Mouse (Mus musculus) left cerebral cortex, adult 9 months (tissue): ENCODE data around the gene Ccdc170.

ENCODE experiments used
- DNase-seq, 2 experiments: peaks; one replicate each; pipeline ENCODE4 v3.0.0; 2022; ENCODE audit warnings: low spot score in 2 of 2

Ccdc170 gene

DNA sequence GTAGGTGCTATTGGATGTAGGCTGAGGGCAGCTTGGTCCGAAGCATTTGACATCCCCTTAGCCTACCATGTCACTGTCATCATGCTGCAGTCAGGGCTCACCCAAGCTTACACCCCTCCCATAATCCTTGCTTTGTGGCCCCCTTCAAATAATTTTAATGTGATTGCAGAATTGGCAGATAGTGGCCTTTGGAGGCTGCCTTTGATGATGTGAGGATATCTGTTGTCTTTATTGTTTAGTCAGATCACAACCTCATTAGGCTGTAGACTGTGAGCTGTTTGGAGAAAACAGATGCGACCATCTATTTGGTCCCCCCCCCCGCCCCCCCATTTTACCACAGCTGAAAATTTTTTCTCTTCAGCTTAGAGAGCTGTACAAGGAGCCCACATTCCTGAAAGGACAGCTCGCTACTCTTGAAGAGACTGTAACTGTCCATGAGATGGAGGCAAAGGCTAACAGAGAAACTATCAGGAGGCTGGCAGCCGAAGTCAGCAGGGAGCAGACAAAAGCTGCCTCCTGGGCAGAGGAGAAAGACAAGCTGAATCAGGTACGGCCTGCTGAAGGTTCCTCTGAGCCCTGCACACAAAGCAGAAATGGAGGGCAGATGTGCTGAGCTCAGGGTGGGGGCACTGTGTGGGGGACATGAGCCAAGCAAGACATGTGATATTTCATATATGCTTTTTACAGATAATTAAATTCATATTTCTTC lies 38.2 kb downstream of the Ccdc170 start:
- DNase-seq, result no peak

DNA sequence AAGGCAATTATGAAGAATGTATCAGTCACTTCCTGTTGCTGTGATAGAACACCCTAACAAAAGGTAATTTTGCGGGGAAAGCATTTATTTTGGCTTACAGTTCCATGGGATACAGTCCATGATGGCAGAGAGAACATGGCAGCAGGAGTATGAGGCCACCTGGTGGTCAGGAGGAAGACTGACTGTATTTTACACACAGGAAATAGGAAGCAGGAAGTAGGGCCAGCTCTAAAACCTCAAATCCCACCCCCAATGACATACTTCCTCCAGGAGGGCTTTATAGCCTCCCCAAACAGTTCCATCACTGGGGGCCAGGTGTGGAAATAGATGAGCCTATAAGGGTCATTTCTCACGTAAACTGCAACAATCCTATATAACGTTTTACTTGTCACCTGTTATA lies 39.8 kb downstream of the Ccdc170 start:
- no peak for DNase-seq

DNA sequence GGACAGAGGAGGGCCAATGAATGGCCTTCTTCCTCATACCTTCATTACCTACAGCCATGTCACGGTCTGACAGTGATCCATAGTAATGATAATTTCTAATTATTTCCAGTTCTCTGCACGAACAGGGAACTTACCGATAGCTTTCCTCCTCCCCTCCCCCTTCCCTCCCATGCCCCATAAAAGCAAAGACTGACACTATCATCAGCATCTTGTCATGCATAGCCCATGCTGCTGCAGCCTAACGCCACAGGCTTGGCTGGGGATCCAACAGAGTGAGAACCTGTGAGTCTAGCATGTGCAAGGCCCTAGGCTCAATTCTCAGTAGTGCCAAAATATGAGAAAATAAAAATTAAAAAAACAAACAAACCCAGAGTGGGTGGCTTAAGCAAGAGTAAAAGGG lies 40.8 kb downstream of the Ccdc170 start:
- DNase-seq, result no peak

DNA sequence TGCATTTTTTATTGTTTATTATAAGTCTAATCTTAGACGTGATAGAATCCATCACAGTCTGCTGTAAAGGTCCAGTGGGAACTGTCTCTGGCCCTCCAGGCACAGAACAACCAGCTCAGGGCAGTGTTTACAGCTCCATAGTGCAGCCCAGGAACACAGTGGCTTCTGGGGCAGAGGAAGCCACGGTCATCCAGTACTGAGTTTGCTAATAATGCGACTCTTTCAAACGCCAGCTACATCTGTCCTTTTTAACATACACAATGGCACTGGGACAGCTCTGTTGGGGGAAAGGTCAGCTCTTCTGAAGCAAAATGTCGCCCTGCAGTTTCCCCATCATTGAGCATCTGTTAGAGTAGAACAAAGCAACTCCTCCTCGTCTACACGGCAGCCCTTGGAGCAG lies 45.7 kb downstream of the Ccdc170 start:
- DNase-seq, result no peak

- no peak for DNase-seq
These were observed 48.4 kb downstream of the Ccdc170 start for GRCm38 (mm10) chr10:4530638-4531235.

- no peak for DNase-seq
These were observed 49.6 kb downstream of the Ccdc170 start for GRCm38 (mm10) chr10:4531933-4532332.

GRCm38 (mm10) chr10:4532731-4533130 lies 50.4 kb downstream of the Ccdc170 start:
- DNase-seq, result no peak

- no peak for DNase-seq
These were observed 51.6 kb downstream of the Ccdc170 start for GRCm38 (mm10) chr10:4533873-4534272.

DNA sequence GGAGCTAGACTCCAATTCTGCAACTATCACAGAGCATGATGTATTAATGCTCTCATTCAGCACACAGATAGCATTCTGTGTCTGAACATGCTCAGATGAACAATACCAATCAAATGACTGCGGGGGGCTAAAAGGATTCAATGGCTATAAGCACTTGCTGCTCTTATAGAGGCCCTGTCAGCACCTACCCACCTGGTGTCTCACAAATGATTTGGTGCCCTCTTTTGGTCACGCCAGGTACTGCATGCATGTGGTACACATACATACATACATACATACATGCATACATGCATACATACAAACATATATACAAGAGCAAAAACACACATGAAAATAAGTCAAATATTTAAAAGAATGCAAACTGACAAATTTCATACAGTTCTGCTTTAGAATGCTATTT lies 63.2 kb downstream of the Ccdc170 start:
- no peak for DNase-seq

GRCm38 (mm10) chr10:4553442-4554119 lies 71.3 kb downstream of the Ccdc170 start:
- DNase-seq, result no peak

- no peak for DNase-seq
These were observed 74.6 kb downstream of the Ccdc170 start for GRCm38 (mm10) chr10:4556842-4557377.

DNA sequence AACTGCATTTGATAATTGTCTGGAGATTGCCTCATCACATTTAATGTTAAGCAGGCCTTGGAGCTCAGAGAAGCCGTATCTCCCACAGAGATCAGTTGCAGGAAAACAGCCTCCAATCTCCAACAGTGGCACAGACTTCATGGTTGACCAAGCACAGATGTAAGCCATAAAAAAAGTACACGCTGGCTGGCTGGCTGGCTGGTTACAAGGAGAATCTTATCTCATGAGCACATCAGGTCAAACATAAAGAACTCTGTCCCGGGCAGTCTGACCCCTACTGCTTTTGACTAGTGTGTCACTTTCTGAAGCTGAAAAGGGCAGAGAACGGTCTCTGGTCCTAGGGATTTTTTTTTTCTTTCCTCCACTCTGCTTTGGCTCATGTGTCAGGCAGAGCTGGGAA lies 76.8 kb downstream of the Ccdc170 start:
- no peak for DNase-seq

DNA sequence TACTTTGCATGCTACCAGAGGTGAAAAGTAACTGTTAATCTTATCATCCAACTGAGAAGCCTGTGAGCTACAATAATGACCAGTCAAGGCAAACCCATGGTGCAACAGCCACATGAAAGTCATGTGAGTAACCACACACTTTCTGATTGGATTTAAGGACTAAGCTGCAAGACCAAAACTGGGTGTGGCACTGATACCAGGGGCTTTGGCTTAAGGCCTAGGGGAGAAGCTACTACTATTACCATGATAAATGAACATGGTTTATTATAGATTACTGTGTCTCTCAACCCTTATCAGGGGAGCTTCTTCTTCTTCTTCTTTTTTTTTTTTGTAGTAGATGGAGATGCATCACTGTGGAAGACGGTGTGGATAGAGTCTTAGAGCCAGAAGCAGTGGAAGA lies 82.8 kb downstream of the Ccdc170 start:
- DNase-seq, result no peak

DNA sequence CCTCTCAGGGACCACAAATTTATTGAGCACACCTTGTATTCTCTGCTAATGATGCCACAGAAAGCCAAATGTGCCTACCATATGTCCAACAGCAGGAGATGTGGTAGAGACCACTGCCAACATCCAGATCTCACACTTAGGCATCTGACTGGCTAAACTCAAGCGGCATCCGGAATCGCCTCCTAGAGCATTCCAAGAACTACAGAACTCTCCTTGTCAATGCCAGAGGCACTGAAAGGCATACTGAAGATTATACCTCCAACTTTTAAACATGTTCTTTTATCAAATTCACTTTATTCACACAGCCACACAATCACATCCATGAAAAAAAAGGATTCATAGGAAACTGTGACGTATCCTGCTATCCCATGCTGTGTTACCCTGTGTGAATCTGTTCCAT lies 88.5 kb downstream of the Ccdc170 start:
- DNase-seq, result no peak

DNA sequence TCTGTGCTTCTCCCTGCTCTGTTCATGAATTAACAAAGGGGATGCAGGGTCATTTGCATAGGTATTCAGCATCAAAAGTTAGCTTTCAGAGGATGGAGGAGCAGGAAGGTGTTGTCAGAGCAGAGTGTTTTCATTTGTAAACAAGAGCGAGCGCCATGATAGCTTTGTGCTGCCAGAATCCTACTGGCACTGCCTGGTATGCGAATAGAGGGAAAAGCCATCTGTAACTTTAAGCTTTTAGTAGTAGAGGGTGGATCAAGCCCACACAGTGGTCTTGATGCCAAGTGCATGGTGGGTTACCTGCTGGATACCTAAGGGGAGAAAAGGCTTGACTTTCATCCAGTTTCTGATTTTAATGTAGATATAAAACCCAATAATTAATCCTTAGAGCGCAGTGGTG lies 89.0 kb downstream of the Ccdc170 start:
- DNase-seq, result no peak

- no peak for DNase-seq
These were observed 99.6 kb downstream of the Ccdc170 start for GRCm38 (mm10) chr10:4581905-4582304.

DNA sequence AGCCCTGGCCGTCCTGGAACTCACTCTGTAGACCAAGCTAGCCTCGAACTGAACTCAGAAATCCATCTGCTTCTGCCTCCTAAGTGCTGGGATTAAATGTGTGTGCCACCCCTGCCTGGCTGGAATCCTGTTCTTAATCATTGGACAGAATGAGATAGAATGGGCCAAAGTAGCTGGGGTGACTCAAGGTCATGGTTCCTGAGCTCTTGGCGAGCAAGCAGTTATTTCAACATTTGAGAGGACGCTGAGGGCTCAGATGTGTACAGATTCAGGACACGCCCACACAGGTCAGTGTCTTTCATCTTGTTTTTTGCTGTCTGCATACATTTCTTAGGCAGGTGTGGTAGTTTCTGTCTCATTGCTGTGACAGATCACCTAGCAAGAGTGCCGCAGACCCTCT lies 104.4 kb downstream of the Ccdc170 start:
- no peak for DNase-seq

DNA sequence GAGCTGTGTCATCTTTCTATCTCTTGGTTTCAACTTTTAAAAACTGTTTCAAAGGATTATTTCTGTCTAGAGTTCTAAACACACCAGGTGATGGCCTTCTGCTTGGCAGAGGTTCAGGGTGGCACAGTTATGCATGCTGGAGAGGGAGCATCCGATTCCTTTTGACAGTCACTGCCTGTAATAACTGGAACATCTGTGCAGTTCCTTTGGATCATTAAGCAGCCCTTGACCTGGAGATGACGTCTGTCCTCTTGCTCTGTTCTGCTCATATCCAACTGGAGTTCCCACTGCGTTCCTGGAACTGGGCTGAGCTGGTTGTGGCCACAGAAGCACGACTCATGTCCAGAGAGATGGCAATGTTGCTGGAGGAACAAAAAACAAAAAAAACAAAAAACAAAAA lies 107.3 kb downstream of the Ccdc170 start:
- DNase-seq, result no peak

- DNase-seq, result no peak
These were observed 108.7 kb downstream of the Ccdc170 start for GRCm38 (mm10) chr10:4590956-4591355.

DNA sequence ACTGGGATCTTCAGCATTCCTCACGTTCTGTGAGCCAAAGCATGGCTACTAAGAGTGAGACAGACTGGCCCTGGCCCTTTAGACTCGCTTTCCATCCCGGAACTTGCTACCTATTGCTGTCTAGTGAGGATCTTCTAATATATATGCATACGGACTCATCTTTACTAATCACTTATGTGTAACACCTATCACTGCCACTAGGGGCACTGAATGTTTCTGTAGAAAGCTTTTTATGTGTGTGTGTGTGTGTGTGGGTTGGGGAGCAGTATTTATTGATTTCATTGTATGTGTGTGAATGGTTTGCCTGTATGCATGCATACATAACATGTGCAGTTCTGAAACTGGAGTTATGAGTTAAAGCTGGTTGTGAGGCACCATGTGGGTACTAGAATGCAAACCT lies 111.5 kb downstream of the Ccdc170 start:
- DNase-seq, result no peak

- DNase-seq, result no peak
These were observed 114.9 kb downstream of the Ccdc170 start for GRCm38 (mm10) chr10:4597211-4597610.

GRCm38 (mm10) chr10:4598244-4598842 lies 116.0 kb downstream of the Ccdc170 start:
- DNase-seq, result peak in 1 of 2 experiments; percentile 55
